Mouse (Mus musculus) hindlimb bud, embryonic 11.5 days (tissue): ENCODE measurements around the gene Tle6.

Experiments used
- DNase-seq: peaks from one replicate; pipeline ENCODE4 v3.0.0-alpha.2; 2012; ENCODE audit warnings: low read depth, low spot score; ENCODE audit errors: extremely low spot score

Tle6 gene

DNA sequence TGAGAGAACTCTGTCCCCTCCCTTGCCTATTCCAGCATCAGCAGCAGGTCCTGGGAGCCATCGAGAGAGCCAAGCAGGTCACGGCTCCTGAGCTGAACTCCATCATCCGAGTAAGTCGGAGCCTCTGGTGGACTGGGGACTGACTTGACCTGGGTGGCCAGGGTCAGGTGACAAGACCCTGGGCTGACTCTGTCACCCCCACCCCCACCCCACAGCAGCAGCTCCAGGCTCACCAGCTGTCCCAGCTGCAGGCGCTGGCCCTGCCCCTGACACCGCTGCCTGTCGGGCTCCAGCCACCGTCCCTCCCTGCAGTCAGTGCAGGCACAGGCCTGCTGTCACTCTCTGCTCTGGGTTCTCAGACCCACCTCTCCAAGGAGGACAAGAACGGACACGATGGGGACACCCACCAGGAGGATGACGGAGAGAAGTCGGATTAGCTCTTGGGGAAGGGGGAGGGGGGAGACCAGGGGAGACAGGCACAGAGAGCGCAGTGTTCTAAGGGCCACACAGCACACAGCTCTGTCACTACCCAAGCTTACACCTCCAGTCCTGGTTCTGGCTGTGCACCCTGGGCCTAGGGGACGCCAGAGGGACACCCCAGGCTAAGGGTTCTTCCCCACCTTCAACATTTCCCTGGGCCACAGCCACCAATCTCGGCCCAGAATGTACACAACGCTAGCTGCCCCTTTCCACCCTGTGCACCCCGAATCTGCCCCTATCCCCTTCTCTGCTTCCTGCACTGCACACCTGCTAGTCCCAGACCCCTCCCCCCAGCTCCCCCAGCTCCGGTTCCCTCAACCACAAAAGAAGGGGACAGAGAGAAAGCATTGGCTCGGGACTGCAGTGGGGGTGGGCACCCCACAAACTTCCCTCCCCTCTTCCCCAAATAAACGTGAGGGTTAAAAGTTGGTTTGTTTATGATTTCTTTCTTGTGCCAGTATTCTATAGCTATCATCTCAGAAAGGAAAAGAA, 35.3 kb downstream of the Tle6 start:
- DNase-seq, result no peak

DNA sequence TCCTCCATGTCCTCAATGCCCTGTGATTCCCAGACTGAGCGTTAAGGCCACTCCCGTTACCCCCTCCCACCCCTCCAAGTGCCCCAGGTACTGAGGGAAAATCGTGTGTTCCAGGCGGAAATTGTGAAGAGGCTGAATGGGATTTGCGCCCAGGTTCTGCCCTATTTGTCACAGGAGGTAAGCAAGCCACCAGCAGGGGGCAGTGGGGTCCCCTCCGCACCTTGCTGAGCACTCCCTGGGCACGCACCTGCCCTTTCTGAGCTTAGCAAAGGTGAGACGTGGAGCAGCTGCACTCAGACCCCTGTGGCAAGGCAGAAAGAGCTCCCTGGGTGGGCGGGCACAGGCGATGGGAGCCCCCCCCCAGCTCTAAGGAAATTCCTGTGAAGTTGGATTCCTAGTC, 36.1 kb downstream of the Tle6 start:
- DNase-seq, result no peak

DNA sequence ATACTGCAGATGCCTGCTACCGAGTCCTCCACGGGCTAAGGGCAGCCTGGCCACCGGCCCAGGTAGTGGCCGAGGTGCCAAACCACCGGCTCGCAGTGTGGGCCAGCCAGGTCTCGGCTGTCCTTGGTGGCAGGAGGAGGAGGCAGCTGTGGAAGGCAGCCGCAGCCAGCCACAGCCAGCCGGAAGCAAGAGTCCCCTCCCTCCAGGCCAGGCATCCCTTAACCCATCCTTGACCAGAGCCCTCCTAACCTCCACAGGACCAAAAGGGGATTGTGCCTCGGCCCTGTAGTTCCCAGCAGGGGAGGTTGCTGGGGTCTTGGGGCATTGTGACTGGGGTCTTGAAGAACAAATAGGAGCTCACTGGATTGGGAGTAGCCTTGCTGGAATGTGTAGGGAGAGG, 36.7 kb downstream of the Tle6 start:
- no peak for DNase-seq

DNA sequence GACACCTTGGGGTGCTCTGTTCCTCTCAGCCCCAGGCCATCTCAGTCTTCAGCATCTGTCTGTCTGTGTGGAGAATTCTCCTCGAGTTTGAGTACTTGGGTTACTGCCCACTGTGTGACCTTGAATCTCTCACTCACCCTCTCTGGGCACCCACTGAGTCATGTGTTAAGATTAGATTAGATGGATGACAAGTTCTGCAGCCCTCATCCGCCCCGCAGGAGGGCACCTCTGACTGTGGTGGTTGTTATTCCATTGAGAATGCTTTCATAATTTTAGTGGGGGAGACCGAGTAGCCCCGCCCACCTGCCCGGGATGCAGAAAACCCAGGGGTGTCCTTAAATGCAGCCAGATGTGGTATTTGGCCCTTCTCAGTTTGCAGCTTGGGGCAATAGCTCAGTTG, 37.4 kb downstream of the Tle6 start:
- no peak for DNase-seq

DNA sequence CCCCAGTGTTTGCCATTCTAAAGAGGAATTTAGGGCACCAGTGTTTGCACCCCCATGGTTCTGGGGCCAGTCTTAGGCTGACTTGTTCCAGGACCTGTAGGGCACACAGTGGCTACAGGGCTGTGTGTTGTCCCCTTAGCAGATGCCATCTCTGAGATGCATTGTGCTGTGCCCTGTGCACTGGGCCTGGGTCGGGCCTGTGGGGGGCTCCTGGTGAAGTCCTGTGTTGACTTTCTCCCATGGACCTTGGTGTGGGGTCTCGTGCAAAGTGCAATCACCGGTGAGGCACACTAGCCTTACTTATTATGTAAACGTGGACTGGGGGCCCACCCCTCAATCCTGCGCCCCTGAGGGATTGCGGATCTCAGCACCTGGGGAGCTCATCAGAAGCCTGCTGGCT, 38.5 kb downstream of the Tle6 start:
- DNase-seq, result no peak

DNA sequence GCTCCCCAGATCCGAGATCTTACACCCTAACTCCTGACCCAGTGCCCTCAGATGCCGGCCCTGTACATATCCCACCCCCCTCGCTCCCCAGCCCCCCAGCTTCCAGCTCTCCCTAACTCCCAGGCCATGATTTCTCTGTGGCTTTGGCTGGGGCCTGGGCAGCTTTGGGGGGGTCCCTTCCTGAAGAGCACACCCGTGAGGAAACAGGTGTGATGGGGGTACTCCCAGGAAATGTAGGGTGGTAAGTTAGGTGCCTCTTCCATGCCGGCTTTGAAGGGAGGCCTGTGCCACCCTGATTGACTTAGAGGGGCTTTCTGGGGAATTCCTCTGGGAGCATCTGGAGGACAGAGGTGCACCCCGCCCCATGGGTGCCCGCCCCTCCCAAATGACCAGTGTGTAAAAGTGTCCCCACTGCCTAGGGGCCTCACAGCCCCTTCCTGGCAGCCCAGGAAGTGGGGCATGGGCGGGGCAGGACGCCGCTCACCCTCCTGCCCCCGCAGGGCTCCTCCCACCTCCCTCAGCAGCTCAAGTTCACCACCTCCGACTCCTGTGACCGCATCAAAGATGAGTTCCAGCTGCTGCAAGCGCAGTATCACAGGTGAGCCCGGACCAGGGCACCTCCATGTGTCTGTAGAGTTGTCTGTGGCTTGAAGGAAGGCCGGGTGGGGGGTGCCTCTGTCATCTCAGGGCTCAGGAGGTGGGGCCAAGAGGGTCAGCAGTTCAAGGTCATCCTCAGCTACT, 40.0 kb downstream of the Tle6 start:
- no peak for DNase-seq

DNA sequence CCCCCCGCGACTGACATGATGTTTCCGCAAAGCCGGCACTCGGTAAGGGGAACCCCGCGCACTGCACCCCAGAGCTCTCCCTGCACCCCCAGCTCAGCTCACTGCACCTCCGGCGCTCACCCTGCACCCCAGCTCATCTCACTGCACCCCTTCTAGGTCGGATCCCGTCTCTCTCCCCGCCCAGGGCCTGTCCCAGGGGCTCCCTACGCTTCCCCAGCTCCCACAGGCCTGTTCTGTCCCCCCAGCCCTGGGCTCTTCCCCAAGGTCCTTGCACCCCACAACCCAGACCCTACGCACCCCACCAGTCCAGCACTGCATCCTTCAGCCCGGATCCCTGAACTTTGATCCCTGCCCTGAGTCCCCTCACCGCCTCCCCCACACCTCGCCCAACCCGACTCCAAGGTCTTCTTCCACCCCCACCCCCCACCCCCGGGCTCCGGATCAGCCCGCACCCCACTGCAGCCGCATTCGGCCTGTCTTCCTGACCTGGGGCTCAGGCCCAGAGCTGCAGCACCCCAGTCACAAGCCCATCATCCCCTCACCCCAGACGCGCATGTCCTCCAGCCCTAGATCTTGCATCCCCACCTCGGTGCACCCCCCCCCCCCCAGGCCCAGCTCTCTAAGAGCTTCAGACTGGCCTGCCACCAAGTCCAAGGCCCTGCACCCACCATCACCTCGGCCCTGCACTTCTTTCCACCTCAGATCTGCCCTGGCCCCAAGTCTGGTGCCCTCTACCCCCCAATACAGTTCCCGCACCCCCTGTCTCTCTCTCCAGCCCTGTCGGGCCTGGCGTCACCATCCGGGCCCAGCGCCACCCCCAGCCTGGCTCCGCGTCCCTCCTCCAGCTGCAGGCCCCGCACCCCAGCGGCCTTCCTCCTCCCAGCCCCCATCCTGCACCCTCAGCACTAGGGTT, 41.0 kb downstream of the Tle6 start:
- DNase-seq, result no peak

DNA sequence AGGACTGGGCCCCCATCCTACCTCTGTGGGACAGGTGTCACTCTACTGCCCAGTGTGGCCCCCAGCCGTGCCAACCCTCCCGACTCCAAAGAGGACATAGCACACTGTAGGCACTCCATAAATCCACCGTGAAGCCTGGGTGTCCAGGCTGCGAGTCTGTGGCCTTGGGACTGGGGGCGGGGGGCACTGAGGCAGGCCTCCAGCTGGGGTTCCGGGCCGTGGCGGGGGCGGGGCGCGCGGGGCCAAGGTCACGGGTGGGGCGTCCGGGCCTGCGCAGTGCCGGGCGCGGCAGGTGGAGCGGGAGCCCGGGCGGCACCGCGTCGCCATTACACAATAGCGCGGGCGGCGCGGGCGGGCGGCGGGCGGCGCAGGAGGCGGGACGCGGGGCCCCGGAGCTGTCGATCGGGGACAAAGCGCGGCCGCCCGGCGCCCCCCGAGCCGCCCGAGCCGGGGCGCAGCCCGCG, 41.7 kb downstream of the Tle6 start, which contains the start of gene Aes:
Gene Aes, plus strand, starts transcription at position 326 of the 464 bp plus-strand sequence.
- DNase-seq, result no peak

DNA sequence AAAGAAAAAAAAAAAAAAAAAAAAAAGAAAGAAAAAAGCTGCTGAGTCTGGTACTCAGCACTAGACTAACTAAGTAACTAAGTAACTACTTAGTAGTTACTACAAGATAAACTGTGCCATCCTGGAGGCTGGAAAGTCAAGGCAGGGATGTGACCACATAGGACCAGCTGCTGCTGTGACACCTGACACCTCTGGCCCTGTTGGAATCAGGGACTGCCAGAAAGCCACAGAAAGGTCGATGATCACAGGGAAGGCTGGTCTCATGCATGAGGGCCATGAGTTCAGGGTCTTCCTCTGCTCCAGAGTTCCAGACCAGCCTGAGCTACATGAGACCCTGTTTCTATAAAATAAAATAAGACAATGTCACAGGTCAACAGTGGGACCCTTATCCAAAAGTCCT, 43.4 kb downstream of the Tle6 start:
- no peak for DNase-seq

DNA sequence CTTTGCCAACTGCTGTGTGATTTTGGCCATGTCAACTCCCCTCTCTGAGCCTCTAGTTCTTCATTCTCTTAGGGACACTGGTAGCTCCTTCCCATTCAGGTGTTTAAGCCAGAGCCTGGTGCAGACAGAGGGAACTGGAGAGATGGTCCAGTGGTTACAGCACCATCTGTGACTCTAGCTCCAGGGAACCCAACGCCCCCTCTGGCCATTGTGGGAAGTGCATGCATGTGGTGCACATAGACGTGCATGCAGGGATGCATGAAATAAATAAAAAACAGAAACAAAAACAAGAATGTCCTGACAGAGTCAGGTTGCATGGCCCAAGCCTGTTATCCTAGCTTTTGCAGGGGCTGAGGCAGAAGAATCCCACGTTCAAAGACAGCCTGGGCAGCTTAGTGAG, 44.6 kb downstream of the Tle6 start:
- no peak for DNase-seq

DNA sequence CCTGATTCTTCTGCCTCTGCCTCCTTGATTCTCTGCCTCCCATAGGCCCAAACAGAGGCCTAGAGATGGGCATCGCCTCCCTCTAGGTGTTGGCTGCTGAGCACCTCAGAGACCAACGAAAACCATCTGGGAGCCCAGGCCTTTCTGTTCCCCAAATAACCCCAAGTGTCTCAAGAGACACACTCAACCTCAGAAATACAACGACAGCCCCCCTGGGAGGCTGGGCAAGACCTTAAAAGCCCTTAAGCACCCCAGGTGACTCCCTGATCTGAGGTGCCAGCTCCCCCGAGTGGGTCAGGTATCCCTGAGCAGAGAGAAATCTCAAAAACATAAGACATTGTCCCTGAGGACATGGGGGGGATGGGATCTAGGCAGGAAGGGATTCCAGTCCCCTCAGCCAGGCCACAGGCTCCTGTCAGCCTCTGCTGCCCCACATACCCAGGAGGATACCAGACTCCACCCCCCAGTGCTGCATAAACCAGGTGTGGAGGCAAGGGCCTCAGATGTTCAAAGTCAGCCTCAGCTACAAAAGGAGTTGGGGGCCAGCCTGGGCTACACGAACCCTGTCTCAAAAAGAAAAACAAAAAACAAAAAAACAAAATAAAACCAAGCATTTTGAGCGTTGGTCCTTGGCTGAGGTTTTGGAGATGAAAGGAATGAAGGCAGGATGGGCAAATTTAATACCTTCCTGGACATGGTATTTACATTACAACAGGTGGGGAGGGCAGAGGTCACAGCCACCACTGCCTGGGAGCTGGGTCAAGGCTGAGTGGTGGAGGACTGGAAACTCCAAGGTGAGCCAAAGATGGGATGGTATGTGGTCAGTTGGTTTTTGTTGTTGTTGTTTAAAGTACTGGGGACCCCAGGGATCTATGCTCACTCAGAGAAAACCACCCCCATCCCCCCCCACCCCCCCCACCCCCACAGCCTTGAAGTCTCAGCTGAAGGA, 46.8 kb downstream of the Tle6 start:
- no peak for DNase-seq

DNA sequence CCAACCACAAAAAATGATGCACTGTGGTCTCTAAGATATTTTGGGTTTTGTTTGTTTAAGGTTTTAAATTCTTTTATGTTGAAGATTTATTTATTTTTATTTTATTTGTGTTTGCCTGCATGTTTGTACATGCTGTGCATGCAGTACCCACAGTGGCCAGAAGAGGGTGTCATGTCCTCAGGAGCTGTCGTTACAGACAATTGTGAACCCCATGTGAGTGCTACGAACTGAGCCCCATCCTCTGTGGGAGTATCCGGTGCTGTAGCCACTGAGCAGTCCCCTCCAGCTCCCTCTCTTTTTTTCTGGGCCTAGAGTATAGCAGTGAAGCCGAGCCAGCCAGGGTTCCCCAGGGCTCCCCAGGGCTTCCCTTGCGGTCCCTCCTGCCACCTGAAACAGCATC, 47.6 kb downstream of the Tle6 start:
- DNase-seq, result no peak

DNA sequence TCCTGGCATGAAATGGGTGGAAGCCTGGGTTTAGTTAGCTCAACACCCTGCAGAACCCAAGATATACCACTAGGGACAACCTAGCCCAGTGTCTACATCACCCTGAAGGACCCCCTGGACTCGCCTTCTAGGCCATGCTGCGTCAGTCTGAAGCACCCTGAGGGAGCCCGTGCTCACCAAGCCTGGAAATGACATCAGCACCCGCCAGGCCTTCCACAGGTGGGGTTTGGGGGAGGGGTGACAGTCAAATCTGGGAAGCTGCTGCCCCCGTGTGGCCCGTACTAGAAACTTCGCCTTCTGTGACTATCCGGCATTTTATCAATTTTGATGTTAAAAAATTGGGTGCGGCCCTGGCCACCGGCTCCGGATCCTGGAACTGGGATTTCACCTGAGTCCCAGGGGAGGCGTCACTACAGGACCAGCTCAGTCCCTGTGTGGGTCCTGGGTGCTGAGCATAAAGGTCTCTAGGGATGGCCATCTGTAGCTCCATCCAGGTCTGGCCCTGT, 49.2 kb downstream of the Tle6 start:
- DNase-seq, result no peak

DNA sequence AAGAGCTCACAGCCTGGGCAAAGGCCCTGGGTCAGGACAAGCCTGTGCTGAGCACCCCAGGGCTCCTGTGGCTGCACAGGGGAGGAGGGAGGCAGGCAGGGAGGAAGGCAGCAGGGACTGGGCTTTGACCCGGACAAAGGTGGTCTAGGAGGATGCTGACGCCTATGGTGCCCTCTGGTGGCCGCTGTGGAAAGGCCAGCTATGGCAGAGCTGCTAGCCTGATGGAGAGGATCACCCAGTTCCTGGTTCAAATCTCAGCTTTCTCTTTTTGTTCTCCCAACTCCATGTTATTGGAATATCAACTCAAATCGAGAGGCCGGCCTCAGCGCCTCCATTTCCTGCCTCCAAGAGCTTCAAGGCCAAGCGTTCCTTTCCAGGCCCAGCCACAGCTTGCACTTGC, 50.6 kb downstream of the Tle6 start:
- DNase-seq, result no peak

DNA sequence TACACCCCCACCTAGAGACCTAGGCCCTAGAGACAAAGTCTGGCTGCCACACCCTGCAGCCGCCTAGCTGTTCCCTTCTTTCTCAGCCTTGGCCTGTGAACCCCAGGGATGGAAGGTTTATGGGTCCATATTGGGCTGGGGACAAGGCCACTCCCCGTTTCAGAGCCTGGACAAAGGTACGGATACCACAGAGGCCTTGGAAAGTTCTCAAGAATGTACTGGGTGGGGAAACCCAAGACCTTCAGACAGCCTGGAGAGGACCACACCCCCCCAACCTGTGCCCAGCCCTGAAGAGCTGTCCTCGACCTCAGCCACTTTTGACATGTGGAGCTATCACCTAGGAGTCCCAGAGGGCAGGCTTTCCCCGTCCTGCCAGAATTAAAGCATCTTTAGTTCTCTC, 51.9 kb downstream of the Tle6 start:
- no peak for DNase-seq

DNA sequence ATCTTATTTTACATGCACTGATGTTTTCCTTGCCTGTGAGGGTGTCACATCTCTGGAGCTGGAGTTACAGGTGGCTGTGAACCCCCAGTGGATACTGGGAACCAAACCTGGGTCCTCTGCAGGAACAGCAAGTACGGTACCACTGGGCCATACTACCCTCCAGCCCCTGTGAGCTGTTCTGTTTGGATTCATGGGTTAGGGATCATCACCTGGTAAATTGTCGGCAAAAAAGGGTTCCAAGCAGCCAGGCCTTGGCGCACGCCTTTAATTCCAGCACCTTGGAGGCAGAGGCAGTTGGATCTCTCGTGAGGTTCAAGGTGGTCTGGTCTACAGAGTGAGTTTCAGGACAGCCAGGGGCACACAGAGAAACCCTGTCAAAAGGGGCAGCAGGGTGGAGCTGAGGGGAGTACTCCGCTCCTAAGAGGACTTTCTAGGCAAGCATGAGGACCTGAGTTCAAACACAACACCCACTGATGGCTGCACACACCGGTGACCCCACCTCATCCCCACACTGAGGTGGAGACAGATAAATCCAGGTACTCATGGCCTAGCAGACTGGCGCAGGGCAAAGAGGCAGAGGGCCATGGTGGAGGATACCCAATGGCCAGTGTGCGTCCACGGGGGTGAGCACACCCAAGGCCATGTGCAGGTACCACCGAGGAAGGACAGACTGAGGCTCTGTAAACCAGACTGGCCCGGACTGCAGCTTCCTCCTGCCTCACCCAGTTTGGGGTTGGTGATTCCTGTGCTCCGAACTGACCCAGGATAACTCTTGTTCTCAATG, 53.9 kb downstream of the Tle6 start:
- DNase-seq, result no peak

DNA sequence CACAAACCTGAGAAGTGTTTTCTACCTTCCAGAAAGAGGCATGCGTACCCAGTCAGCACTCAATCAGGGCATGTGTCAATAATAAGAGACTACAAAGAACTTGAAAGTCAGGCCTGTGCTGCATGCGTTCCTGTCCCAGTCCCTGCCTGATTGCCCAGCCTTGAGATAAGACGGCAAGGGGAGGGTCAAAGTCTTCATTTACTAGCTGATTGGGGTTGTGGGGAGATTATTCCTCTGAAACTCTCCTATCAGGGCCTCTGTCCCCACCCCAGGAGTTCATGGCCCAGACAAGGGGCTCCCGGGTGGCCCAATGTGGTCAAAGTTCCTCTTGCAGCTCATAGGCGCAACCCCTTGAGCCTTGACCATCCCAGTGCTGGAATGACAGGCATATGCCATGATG, 54.5 kb downstream of the Tle6 start:
- no peak for DNase-seq

DNA sequence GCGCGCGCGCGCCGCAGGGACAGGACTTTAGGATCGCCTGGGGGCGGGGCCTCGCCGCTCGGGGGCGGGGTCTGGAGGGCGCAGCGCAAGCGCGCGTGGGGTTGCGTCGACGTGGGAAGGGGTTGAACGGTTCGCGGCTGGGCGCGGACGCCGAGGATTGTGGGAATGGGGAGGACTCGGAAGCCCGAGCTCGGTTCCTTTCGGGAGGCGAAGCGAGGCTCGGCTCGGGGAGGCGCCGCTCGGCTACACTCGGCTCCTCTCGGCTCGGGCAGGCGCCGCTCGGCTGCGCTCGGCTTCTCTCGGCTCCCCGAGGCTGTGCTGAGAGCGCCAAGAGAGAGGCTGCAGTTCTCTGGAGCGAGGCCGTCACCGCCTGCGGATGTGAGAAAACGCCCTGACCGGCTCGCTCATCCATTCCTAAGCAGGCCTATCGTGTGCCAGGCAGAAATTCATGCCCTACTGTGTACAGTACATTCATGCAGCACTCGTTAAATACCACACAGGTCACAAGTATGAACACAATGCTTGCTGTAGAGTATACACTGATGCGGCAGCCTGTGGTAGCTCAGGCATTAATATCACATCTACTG, 55.6 kb downstream of the Tle6 start, which contains the start of gene Gna11:
Gene Gna11, minus strand, starts transcription at position 30 of the 587 bp plus-strand sequence.
- peak; percentile 89 for DNase-seq
